Mouse (Mus musculus) olfactory bulb, adult 2 months (tissue): ENCODE measurements around the gene Scnn1a.

Source experiments
- CTCF ChIP-seq: fragments of 200-500 bp; IDR thresholded peaks from 2 replicates; pipeline ENCODE4 v1.5.1; 2012; ENCODE audit warnings: low read depth, mild to moderate bottlenecking, low read length, moderate library complexity; ENCODE audit not compliant: insufficient read depth
- POLR2A ChIP-seq: fragments of 200-500 bp; IDR thresholded peaks from 2 replicates; pipeline ENCODE4 v1.6.1; 2012; ENCODE audit warnings: mild to moderate bottlenecking, low read depth, low read length, moderate library complexity; ENCODE audit not compliant: insufficient read depth

DNA sequence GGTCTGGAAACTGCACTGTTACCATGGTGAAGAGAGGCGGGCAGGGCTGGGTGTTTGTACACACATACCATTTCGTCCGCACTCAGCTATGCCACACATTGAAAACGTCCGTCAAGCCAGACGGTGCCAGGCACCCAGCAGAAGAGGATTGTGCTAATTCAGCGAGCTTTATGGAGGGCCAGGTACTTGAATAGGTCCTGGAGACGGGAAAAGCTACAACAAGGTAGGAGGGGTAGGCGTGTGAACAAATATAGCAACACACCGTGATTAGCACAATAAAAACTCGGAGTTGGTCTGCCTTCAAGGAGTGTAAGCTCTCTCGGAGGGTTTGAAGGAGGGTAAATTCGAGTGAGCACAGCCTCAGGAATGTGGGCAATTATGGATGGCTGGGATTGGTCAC lies 2.3 kb downstream of the Scnn1a start:
- TF ChIP-seq POLR2A = no peak
- no peak for TF ChIP-seq CTCF
